Mouse (Mus musculus): Measurements from ENCODE around the gene Rabgap1l. TPM values are rescaled to one million over a fixed set of nuclear protein-coding genes. Genes with fewer than 3 reads are reported as not detected.

The Rabgap1l gene
- 121 TPM for polyA plus RNA-seq (2014; fragmentation: Illumina TruSeq; extraction: RNeasy Lipid Tissue Mini Kit (QIAGEN cat#74804); ENCODE audit: low read depth, low replicate concordance)

GRCm38 (mm10) chr1:160792686-160793355 lies at the start of gene Rabgap1l:
TSS of gene Rabgap1l (minus strand) at chr1:160793211.

GRCm38 (mm10) chr1:160212703-160213669 lies 580.0 kb downstream of the Rabgap1l start, which contains the start of gene Cacybp:
TSS of gene Cacybp (minus strand) at chr1:160212875.

GRCm38 (mm10) chr1:160194529-160195336 lies 598.3 kb downstream of the Rabgap1l start, which contains the start of gene Mrps14:
TSS of gene Mrps14 (plus strand) at chr1:160195215.

Other genes starting within 250 kb of the Rabgap1l start
- 30.2 TPM for gene Rc3h1, start 113.2 kb upstream of the Rabgap1l start, polyA plus RNA-seq (2014; fragmentation: Illumina TruSeq; extraction: RNeasy Lipid Tissue Mini Kit (QIAGEN cat#74804); ENCODE audit: low read depth, low replicate concordance)
- 1.3 TPM for gene Serpinc1, start 185.4 kb upstream of the Rabgap1l start, polyA plus RNA-seq (2014; fragmentation: Illumina TruSeq; extraction: RNeasy Lipid Tissue Mini Kit (QIAGEN cat#74804); ENCODE audit: low read depth, low replicate concordance)
- 8.9 TPM for gene Zbtb37, start 241.6 kb upstream of the Rabgap1l start, polyA plus RNA-seq (2014; fragmentation: Illumina TruSeq; extraction: RNeasy Lipid Tissue Mini Kit (QIAGEN cat#74804); ENCODE audit: low read depth, low replicate concordance)

All from kidney, adult 10 weeks (tissue).